Mouse (Mus musculus): Measurements from ENCODE around the gene Crx. TPM values are rescaled to one million over a fixed set of nuclear protein-coding genes. Genes with fewer than 3 reads are reported as not detected.

The Crx gene
- polyA plus RNA-seq, 1 experiment from 2014 or later, result not detected

Other genes starting within 250 kb of the Crx start
- not detected in 2 replicates for gene Obox3, start 240.1 kb downstream of the Crx start, polyA plus RNA-seq (2014; fragmentation: Nextera tagmentation; extraction: Ambion mirVana)
- not detected in 2 replicates for gene Obox5, start 129.8 kb downstream of the Crx start, polyA plus RNA-seq (2014; fragmentation: Nextera tagmentation; extraction: Ambion mirVana)
- gene Obox6, start 40.3 kb downstream of the Crx start, polyA plus RNA-seq (2014; fragmentation: Nextera tagmentation; extraction: Ambion mirVana), result not detected in 2 replicates
- not detected in 2 replicates for gene Crxos, start 2.6 kb upstream of the Crx start, polyA plus RNA-seq (2014; fragmentation: Nextera tagmentation; extraction: Ambion mirVana)
- gene Selenow, start 42.4 kb upstream of the Crx start, polyA plus RNA-seq (2014; fragmentation: Nextera tagmentation; extraction: Ambion mirVana), result 1,004 and 1,082 TPM in 2 replicates
- gene Nop53, start 66.1 kb upstream of the Crx start, polyA plus RNA-seq (2014; fragmentation: Nextera tagmentation; extraction: Ambion mirVana), result 164 and 180 TPM in 2 replicates
- 58.0 and 67.1 TPM in 2 replicates for gene Ehd2, start 87.6 kb upstream of the Crx start, polyA plus RNA-seq (2014; fragmentation: Nextera tagmentation; extraction: Ambion mirVana)
- gene Bicra, start 168.0 kb upstream of the Crx start, polyA plus RNA-seq (2014; fragmentation: Nextera tagmentation; extraction: Ambion mirVana), result 6.7 and 7.7 TPM in 2 replicates
- 0.07 and 0.24 TPM in 2 replicates for gene Zfp541, start 181.8 kb upstream of the Crx start, polyA plus RNA-seq (2014; fragmentation: Nextera tagmentation; extraction: Ambion mirVana)
- gene Napa, start 218.5 kb upstream of the Crx start, polyA plus RNA-seq (2014; fragmentation: Nextera tagmentation; extraction: Ambion mirVana), result 190 and 203 TPM in 2 replicates
- gene Kptn, start 239.9 kb upstream of the Crx start, polyA plus RNA-seq (2014; fragmentation: Nextera tagmentation; extraction: Ambion mirVana), result 24.1 and 27.8 TPM in 2 replicates
- gene Slc8a2, start 249.9 kb upstream of the Crx start, polyA plus RNA-seq (2014; fragmentation: Nextera tagmentation; extraction: Ambion mirVana), result 0.28 and 0.29 TPM in 2 replicates